Mouse (Mus musculus) kidney, postnatal 14 days (tissue): ENCODE data around the gene Acer1.
A peak's percentile ranks its signal among the peaks of the same experiment; 100 is the strongest.
"Not testable (repeated sequence)": the region's sequence is repeated elsewhere in the genome, so short reads cannot be mapped to it uniquely, and the experiment has no call there.

ENCODE experiments used
- DNase-seq: peaks from one replicate; pipeline ENCODE4 v3.0.0; 2022; ENCODE audit warnings: mixed read lengths

Acer1 gene

GRCm38 (mm10) chr17:56938751-56939150, 43.2 kb downstream of the Acer1 start:
- no peak for DNase-seq

DNA sequence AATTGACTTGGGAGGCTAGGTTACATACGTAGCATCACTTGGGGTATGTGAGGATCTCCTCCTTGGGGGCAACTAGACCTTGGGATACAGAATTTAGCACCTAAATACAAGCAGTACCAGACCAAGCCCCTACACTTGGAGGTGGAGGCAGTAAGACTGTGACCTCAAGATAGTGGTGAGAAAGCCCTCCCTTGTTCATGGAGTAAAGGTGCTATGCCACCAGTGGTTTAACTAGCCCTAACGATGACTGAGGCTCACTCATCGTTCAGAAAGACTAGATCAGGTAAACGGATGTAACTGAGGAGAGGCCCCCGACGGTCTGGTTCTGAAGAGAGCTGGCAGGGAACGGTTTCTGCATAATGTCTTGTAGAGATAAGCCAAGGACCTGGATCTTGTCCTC, 45.2 kb downstream of the Acer1 start:
- no peak for DNase-seq

DNA sequence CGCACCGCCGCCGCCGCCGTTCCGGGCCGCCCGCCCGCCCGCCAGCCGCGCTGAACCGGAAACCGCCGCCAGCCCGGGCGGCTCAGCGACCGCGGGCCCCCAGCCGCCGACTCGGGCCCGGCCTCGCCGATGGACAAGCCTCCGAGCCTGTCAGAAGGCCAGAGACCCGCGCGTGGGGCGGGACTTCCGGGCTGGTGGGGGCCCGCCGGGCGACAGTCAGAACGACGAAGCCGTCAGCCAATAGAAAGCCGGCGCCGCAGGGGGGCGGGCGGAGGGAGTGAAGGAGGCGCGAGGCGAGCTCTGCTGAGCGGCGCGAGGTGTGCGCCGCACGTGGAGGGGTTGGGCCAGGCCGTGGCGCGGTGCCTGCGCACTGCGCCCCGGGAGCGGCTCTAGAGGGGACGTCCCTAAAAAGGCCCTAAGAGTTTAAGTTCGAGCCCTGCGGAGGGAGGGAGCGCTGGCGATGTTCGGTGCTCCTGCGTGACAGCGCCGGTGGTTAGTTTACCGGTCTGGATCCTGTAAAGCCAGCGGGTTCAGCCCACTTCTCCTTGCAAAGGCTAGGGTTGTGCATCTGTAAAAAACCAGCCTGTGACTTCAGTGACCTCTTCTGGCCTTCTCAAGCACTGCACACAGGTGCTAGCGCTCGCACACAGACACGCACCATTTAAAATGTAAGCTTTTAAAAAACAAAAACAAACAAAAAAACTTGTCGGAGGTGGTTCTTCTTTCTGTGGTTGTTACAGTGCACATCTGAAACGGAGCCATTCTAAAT, 46.4 kb downstream of the Acer1 start, which contains the start of gene Mllt1:
Gene Mllt1 (minus strand): TSS at position 53 of the 769 bp plus-strand sequence.
- peak; percentile 99 for DNase-seq

DNA sequence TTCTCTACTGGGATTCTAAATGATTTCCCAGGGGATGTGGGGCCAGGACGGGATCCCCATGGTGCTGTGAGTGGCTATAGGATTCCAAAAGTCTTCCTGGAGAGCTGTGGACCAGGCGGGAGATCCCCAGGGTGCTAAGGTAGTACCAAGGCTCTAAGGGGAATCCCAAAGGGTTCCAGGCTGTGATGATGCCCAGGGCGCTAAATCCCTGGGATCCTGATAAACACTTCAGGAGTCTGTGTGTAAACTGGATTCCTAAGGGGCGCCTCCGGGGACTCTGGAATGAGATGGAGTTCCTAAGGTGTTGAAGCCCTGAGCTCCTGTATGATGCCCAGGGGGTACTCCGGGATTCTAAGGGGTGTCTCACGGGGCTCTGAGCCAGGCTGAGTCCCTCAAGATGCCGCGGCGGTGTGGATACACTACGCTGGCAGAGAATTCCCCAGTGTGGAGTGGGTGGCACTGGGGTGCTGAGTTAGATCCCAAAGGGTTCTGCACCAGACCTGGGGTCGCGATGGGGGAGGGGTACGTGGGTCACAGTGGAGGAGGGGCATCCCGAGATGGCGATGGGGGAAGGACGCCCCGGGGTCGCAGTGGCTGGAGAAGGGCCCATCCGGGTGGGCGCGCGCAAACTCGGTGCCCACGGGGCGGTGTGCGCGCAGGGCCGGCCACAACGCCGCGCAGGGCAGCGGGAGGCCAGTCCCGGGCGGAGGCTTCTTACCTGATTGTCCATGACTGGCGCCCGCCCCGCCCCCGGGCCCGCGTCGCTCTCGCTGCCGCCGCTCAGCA, 47.2 kb downstream of the Acer1 start:
- DNase-seq, result no peak

DNA sequence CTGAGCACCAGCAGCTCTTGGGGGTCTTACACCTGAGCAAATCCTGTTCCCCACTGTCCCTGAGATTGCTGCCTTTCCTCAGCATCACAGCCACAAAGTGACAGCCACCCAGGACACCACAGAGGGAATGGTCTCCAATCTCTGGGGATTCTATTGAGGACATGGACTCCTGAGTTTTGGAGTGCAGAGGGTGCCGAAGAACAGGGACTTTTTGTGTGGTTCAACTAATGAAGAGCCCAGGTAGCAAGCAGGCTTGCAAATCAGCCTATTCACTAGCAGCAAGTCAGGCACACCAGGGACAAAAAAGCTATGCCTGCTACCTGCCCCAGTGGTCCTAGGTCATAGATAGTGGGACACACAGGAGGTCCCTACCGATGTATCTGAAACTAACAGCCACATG, 48.5 kb downstream of the Acer1 start:
- DNase-seq, result no peak

GRCm38 (mm10) chr17:56930026-56930425, 51.9 kb downstream of the Acer1 start:
- no peak for DNase-seq

DNA sequence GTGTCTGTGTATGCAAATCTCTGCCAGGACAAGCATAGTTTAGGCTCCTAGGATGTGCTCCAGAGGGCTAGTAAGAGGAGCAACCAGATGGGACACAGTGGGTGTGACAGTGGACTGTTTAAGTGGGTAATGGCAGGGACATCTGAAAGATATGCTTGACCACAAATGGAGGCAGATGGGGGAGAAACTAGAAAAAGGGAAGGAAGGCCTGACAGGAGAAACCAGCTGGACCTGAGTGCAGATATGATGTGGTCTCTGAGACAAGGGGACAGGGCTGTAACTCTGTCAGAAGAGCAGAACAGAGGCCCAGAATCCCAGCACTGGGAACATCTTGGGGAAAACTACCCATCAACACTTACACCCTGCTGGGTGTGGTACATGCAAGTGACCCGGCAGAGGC, 52.4 kb downstream of the Acer1 start:
- no peak for DNase-seq

DNA sequence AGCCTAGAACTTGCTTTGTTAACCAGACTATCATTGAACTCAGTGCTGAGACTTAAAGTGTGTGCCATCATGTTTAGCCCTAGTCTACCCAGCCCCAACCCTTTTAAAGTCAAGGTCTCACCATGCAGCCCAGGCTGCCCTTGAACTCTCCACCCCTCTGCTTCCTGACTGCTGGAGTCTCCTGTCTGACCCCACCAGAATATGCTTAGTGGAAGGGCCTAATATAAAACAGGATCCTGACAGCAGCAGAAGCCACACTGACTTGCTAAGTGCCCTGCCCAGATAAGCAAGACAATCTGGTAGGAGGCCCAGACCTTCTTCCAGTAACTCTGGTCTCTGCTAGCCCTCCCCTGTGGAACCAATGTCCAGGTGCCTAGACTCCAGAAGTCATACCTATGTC, 52.8 kb downstream of the Acer1 start:
- DNase-seq, result no peak

- DNase-seq, result no peak
These were observed 55.9 kb downstream of the Acer1 start for GRCm38 (mm10) chr17:56925998-56926397.

- DNase-seq, result no peak
These were observed 62.2 kb downstream of the Acer1 start for GRCm38 (mm10) chr17:56919725-56920124.

DNA sequence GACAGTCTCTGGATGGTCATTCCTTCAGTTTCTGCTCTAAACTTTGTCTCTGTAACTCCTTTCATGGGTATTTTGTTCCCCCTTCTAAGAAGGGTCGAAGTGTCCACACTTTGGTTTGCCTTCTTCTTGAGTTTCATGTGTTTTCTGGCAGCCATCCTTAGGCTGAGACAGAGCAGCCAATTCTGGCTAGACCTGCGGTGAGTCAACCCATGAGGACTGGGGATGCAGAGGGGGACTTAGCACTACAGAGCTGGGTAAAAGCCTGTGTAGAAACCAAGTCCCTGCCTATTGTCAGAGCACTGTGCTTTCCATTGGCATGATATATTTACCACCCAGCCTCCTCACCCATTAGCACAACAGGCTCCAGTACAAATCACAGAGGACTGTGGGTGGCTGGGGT, 64.8 kb downstream of the Acer1 start:
- DNase-seq, result no peak

GRCm38 (mm10) chr17:56913444-56913843, 68.5 kb downstream of the Acer1 start:
- no peak for DNase-seq

DNA sequence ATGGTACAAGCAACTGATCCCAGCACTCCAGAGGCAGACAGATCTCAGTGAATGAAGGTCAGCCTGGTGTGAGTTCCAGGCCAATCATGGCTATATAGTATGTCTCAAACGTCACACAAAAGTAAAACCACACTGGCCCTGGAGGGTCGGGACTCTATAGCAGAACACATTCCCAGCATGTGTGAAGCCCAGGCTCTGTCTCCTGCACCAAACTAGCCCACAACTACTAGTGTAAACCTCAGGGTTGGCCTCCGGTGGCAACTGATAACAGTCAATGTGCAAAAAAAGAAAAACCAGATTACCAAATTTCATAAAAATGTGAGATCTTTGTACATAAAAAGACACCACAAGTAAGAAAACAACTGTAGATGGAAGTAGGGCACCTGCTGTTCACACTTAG, 68.9 kb downstream of the Acer1 start:
- DNase-seq, result no peak

DNA sequence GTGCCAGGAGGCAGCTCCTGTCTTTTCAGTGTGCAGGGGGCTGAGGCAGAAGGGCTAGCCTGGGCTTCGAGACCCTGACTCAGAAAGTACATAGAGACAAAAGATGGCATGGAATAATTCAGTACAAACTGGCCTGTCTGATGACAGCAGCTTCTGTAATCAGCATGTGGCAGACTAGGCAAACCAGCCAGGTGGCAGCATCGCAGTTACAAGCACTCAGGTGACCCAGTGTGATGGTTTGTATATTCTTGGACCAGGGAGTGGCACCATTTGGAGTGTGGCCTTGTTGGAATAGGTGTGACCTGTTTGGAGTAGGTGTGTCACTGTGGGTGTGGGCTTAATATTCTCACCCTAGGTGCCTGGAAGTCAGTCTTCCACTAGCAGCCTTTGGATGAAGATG, 72.2 kb downstream of the Acer1 start:
- not testable (repeated sequence) for DNase-seq

GRCm38 (mm10) chr17:56907887-56908286, 74.0 kb downstream of the Acer1 start:
- DNase-seq, result no peak

DNA sequence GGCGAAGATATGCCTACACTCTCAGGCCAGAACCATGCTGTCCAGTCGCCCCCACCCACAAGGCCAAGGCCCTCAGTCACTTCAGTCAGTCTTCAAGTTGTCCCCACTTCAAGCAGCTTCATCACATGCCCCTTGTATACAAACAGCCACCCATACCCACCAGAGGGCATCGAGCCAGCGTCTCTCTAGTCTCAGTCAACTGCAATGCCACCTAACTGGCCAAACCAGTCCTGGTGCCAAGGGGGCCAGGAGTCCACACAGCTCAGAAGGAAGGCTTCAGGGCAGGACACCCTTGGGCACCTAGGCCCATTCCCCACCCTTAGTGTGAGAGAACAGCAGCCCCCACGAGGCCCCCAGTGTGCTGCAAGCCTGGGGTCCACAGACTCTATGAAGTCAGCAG, 74.8 kb downstream of the Acer1 start:
- DNase-seq, result peak; percentile 81

DNA sequence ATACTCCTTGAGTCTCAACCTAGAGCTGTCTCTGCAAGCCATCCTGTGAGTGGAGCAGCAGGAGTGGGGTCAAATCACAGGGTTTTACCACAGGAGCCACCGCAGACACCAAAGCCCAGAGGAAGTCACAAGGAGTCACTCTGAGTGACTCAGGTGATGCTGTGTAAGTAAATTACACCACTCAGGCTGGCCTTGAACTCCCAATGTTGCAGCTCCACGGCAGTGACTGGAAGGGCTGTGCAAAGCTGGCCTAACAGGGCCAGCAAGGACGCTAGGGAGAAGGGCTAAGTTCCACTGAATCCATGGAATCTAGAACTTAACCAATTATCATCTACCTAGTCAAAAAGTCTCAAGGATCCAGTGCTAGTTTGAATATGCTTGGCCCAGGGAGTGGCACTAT, 75.8 kb downstream of the Acer1 start:
- no peak for DNase-seq
